In the genomic region with DNA sequence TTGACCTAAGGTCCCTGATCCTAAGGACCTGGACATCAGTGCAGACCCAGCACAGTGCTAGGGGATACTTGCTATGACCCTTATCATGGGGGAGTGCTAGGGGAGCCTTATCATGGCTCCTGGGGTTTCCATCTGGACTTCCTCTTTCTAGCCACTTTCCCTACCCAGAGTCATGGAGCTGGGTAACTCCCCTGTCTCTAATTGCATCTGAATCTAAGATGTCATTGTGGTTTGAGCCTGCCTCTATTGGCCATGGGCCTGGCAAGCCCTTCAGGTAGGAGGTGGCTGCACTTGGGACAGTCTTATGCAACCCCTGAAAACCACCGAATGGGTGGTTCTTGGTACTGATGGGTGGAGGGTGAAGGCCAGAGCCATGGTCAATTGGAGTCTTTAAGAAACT, we compare ENCODE assay signal across 23 mouse cellular contexts. TPM values are rescaled to one million over a fixed set of nuclear protein-coding genes. Genes with fewer than 3 reads are reported as not detected.
DNase-seq lines count a peak whose midpoint lies in the region; ATAC-seq and TF ChIP-seq lines count a peak whose summit lies in the region.
"Had no signal": no experiment of that assay in that cellular context is flagged by ENCODE, and none has a peak within 500 bp of the region (broad histone marks: within the 10 kb centered on the region; RNA-seq: fewer than 3 reads in every experiment).

No protein-coding gene starts in this region.

- no peak for TF ChIP-seq POLR2A in CH12.LX (IDR thresholded peaks at IDR 0.05; ENCODE audit: low read depth, low read length)

- H3K4me1 ChIP-seq in CH12.LX (ENCODE audit: control insufficient read depth in 1 of 2, insufficient read depth in 2 of 2): peaks cover 0 to 37% of the 10 kb centered on the region in 2 experiments; a peak in 2 of 4 replicates
- no peaks in the 10 kb centered on the region for H3K4me1 ChIP-seq in hindbrain, postnatal 0 days (ENCODE audit: insufficient read depth, low read length)
- H3K4me1 ChIP-seq: embryonic facial prominence, embryonic 12.5 days; forebrain, embryonic 13.5 days; hindbrain, embryonic 12.5 days; limb, embryonic 12.5 days; liver, embryonic 13.5 days; midbrain, embryonic 13.5 days; stomach, embryonic 15.5 days had no signal

- ATAC-seq in hematopoietic stem cell, adult 5-6 weeks (replicated peaks in 1 of 2; ENCODE audit: insufficient read depth in 1 of 2, low FRiP score in 2 of 2, low TSS enrichment in 1 of 2, low read depth in 1 of 2, poor library complexity in 2 of 2, severe bottlenecking in 2 of 2): peak; percentile 91 to 92
- peak; percentile 36; the same call in 1 of the 2 replicates for ATAC-seq in neutrophil, adult 5-6 weeks (ENCODE audit: extremely low read depth, insufficient number of reproducible peaks, low FRiP score, poor library complexity, severe bottlenecking)
- ATAC-seq in hindbrain, postnatal 0 days: no peak
- no peak for ATAC-seq in cerebellum, adult (ENCODE audit: insufficient number of reproducible peaks, low FRiP score, low TSS enrichment)
- ATAC-seq: forebrain, embryonic 13.5 days; inflammation-experienced regulatory T-cells, adult 6 months; midbrain, embryonic 13.5 days had no signal

- no peak for TF ChIP-seq CTCF in CH12.LX (conservative IDR thresholded peaks at IDR 0.05 in 1 of 2, IDR thresholded peaks at IDR 0.05 in 1 of 2; ENCODE audit: low read depth in 2 of 2, low read length in 2 of 2)
- no peak for TF ChIP-seq CTCF in hindbrain, postnatal 0 days (IDR thresholded peaks at IDR 0.05; ENCODE audit: low read depth)

- no peak overlapping the region for H3K27ac ChIP-seq in CH12.LX (ENCODE audit: insufficient read depth, low read depth)
- no peak overlapping the region for H3K27ac ChIP-seq in hindbrain, postnatal 0 days
- H3K27ac ChIP-seq: embryonic facial prominence, embryonic 12.5 days; forebrain, embryonic 13.5 days; hindbrain, embryonic 12.5 days; limb, embryonic 12.5 days; liver, embryonic 13.5 days; midbrain, embryonic 13.5 days; stomach, embryonic 15.5 days had no signal

- in situ Hi-C loops in CH12.LX (cut with MboI; ENCODE audit: low pct_ligation_motif_present, low pct_unique_long_range_greater_than_20kb, low sequenced_read_pairs): no loop called here

- peak; percentile 59 for DNase-seq in CH12.LX (ENCODE audit: extremely low read depth)
- peak; percentile 86 for DNase-seq in lung, postnatal 36 days
- DNase-seq in retina, postnatal 1 day: no peak
- DNase-seq in hindbrain, postnatal 0 days (ENCODE audit: low spot score): no peak
- DNase-seq: cerebellum, adult 9-10 months; gastrocnemius, postnatal 25 days; heart, postnatal 10 days; liver, embryonic 13.5 days; right cerebral cortex, postnatal 25 days; thymus, adult 18-20 months had no signal

- no peak overlapping the region for H3K4me2 ChIP-seq in CH12.LX (ENCODE audit: insufficient read depth, low read depth, poor library complexity, severe bottlenecking)
- H3K4me2 ChIP-seq in hindbrain, postnatal 0 days (ENCODE audit: low read depth, low read length): no peak overlapping the region
- H3K4me2 ChIP-seq: embryonic facial prominence, embryonic 12.5 days; forebrain, embryonic 13.5 days; hindbrain, embryonic 12.5 days; limb, embryonic 12.5 days; liver, embryonic 13.5 days; midbrain, embryonic 13.5 days; stomach, embryonic 15.5 days had no signal

- no peaks in the 10 kb centered on the region for H3K27me3 ChIP-seq in CH12.LX (replicated peaks)
- H3K27me3 ChIP-seq in hindbrain, postnatal 0 days (ENCODE audit: insufficient read depth, low read length): no peaks in the 10 kb centered on the region
- H3K27me3 ChIP-seq: embryonic facial prominence, embryonic 12.5 days; forebrain, embryonic 13.5 days; hindbrain, embryonic 12.5 days; limb, embryonic 12.5 days; liver, embryonic 13.5 days; midbrain, embryonic 13.5 days; stomach, embryonic 15.5 days had no signal

- TF ChIP-seq EP300 in CH12.LX (IDR thresholded peaks at IDR 0.05; ENCODE audit: low read length): no peak

- H3K36me3 ChIP-seq in CH12.LX (replicated peaks in 1 of 2; ENCODE audit: control insufficient read depth in 1 of 2, insufficient read depth in 1 of 2, low read length in 1 of 2): no peaks in the 10 kb centered on the region
- H3K36me3 ChIP-seq in hindbrain, postnatal 0 days (ENCODE audit: insufficient read depth, low read length): no peaks in the 10 kb centered on the region
- H3K36me3 ChIP-seq: embryonic facial prominence, embryonic 12.5 days; heart, embryonic 10.5 days; hindbrain, embryonic 12.5 days; limb, embryonic 12.5 days; liver, embryonic 13.5 days; midbrain, embryonic 13.5 days; stomach, embryonic 15.5 days had no signal

- H3K79me2 ChIP-seq in CH12.LX (replicated peaks; ENCODE audit: control insufficient read depth, extremely low read depth, insufficient read depth, poor library complexity, severe bottlenecking): no peaks in the 10 kb centered on the region

- TF ChIP-seq RAD21 in CH12.LX (IDR thresholded peaks at IDR 0.05; ENCODE audit: low read depth, low read length): no peak

- dilution Hi-C loops in CH12.LX (cut with MboI; ENCODE audit: extremely low pct_ligation_motif_present, extremely low pct_unique_long_range_greater_than_20kb, low sequenced_read_pairs): no loop called here

- 97% methylated on average over 1 of the region's 1 CpGs for WGBS in hindbrain, postnatal 0 days

- no peak overlapping the region for H3K4me3 ChIP-seq in CH12.LX (replicated peaks in 1 of 3; ENCODE audit: low read depth in 2 of 3, low read length in 2 of 3, poor library complexity in 1 of 3)
- no peak overlapping the region for H3K4me3 ChIP-seq in hindbrain, postnatal 0 days (ENCODE audit: low read length)
- H3K4me3 ChIP-seq: embryonic facial prominence, embryonic 12.5 days; erythroblast, embryonic 14.5 days; forebrain, embryonic 13.5 days; heart, embryonic 10.5 days; hindbrain, embryonic 12.5 days; limb, embryonic 12.5 days; liver, embryonic 13.5 days; midbrain, embryonic 13.5 days; myocyte; stomach, embryonic 15.5 days had no signal

- peaks cover 9% of the 10 kb centered on the region for H3K9me3 ChIP-seq in CH12.LX (replicated peaks; ENCODE audit: low read length)
- no peaks in the 10 kb centered on the region for H3K9me3 ChIP-seq in hindbrain, postnatal 0 days (ENCODE audit: low read length)
- H3K9me3 ChIP-seq: embryonic facial prominence, embryonic 12.5 days; heart, embryonic 10.5 days; hindbrain, embryonic 12.5 days; limb, embryonic 12.5 days; liver, embryonic 13.5 days; midbrain, embryonic 13.5 days; stomach, embryonic 15.5 days had no signal

- H3K9ac ChIP-seq in CH12.LX (ENCODE audit: insufficient read depth, low read depth): no peak overlapping the region
- no peak overlapping the region for H3K9ac ChIP-seq in hindbrain, postnatal 0 days (replicated peaks; ENCODE audit: low read length)
- H3K9ac ChIP-seq: embryonic facial prominence, embryonic 12.5 days; forebrain, embryonic 13.5 days; hindbrain, embryonic 12.5 days; limb, embryonic 12.5 days; liver, embryonic 13.5 days; midbrain, embryonic 13.5 days; stomach, embryonic 15.5 days had no signal

TF ChIP-seq in CH12.LX, 34 proteins besides CTCF, POLR2A, EP300 and RAD21:
- TF ChIP-seq CHD1 (IDR thresholded peaks at IDR 0.05; ENCODE audit: low read depth, low read length): no peak
- TF ChIP-seq TCF12 (IDR thresholded peaks at IDR 0.05; ENCODE audit: low read depth, low read length): no peak
- TF ChIP-seq ELF1 (IDR thresholded peaks at IDR 0.05; ENCODE audit: low read depth, low read length): no peak
- TF ChIP-seq JUN (IDR thresholded peaks at IDR 0.05; ENCODE audit: insufficient read depth, low read depth, low read length): no peak
- TF ChIP-seq PAX5 (IDR thresholded peaks at IDR 0.05; ENCODE audit: low read length): no peak
- TF ChIP-seq GABPA (IDR thresholded peaks at IDR 0.05; ENCODE audit: insufficient replicate concordance, low read depth, low read length): no peak
- TF ChIP-seq ETS1 (conservative IDR thresholded peaks at IDR 0.05; ENCODE audit: low read depth, low read length): no peak
- TF ChIP-seq ZKSCAN1 (IDR thresholded peaks at IDR 0.05; ENCODE audit: borderline replicate concordance, low read depth, low read length): no peak
- TF ChIP-seq UBTF (IDR thresholded peaks at IDR 0.05; ENCODE audit: low read depth, low read length): no peak

RNA-seq across cellular contexts. Expression of gene Prkag2, which starts 58.5 kb away (rescaled TPM):
- total RNA-seq in CH12.LX (2012; rRNA removed) (4.6 and 5.9 TPM in 2 replicates), CH12.LX (2014; rRNA removed) (8.8 and 10.0 TPM in 2 replicates)
- polyA plus RNA-seq in CH12.LX (2012; ENCODE audit: insufficient read length, low read depth): 21.2 and 21.6 TPM in 2 replicates
- 75.0 and 99.7 TPM in 2 replicates for total RNA-seq in hematopoietic stem cell, adult 5-6 weeks (2017)
- 33.3 and 37.0 TPM in 2 replicates for total RNA-seq in neutrophil, adult 5-6 weeks (2017)
- 31.4 and 38.3 TPM in 2 replicates for total RNA-seq in hindbrain, postnatal 0 days (2014; rRNA removed)
- polyA plus RNA-seq in hindbrain, postnatal 0 days (2015; fragmentation: Nextera tagmentation; extraction: Ambion mirVana): 85.5 and 86.4 TPM in 2 replicates

Comparison
In these comparisons a context has a peak if more than half of its experiments do, and no peak if none do; other contexts are left out.
1. DNase-seq: peak in CH12.LX (single experiment) and lung, postnatal 36 days (single experiment); none in retina, postnatal 1 day (single experiment) and hindbrain, postnatal 0 days (single experiment).
2. ATAC-seq: peak in hematopoietic stem cell, adult 5-6 weeks (2 of 2) and neutrophil, adult 5-6 weeks (single experiment); none in hindbrain, postnatal 0 days (single experiment) and cerebellum, adult (single experiment).